Mouse (Mus musculus) lung, adult 2 months (tissue): ENCODE measurements at regions not wholly inside any gene's neighbourhood (a gene's known extent, or its start where the extent isn't known, plus 50 kb on each side); places are given as distances from the start of the nearest gene placed in this dataset.

Experiments used
- DNase-seq: peaks from one replicate; pipeline ENCODE4 v3.0.0; 2022
- H3K4me1 ChIP-seq: fragments of 200-500 bp; 2 replicates; pipeline ENCODE4 v1.6.1; 2011; ENCODE audit warnings: low read length; ENCODE audit not compliant: control insufficient read depth, insufficient read depth
- H3K4me3 ChIP-seq: fragments of 200-500 bp; replicated peaks from 2 replicates; pipeline ENCODE3; 2011; ENCODE audit warnings: low read depth, mild to moderate bottlenecking, control low read depth, low read length; ENCODE audit errors: extremely low read depth
- CTCF ChIP-seq: fragments of 200-500 bp; IDR thresholded peaks from 2 replicates; pipeline ENCODE4 v1.5.1; 2011; ENCODE audit warnings: mild to moderate bottlenecking, low read length, control low read depth; ENCODE audit not compliant: insufficient read depth
- POLR2A ChIP-seq: fragments of 200-500 bp; IDR thresholded peaks from 2 replicates; pipeline ENCODE4 v1.6.1; 2011; ENCODE audit warnings: low read depth, mild to moderate bottlenecking, control low read depth, low read length, borderline replicate concordance; ENCODE audit errors: extremely low read depth
- WGBS: fragments of 180-500 bp; shearing (Covaris S2); methylation state at CpG from one replicate; pipeline ENCODE4 v1.1.7; 2018; 5-methylcytosine and 5-hydroxymethylcytosine counted together

DNA sequence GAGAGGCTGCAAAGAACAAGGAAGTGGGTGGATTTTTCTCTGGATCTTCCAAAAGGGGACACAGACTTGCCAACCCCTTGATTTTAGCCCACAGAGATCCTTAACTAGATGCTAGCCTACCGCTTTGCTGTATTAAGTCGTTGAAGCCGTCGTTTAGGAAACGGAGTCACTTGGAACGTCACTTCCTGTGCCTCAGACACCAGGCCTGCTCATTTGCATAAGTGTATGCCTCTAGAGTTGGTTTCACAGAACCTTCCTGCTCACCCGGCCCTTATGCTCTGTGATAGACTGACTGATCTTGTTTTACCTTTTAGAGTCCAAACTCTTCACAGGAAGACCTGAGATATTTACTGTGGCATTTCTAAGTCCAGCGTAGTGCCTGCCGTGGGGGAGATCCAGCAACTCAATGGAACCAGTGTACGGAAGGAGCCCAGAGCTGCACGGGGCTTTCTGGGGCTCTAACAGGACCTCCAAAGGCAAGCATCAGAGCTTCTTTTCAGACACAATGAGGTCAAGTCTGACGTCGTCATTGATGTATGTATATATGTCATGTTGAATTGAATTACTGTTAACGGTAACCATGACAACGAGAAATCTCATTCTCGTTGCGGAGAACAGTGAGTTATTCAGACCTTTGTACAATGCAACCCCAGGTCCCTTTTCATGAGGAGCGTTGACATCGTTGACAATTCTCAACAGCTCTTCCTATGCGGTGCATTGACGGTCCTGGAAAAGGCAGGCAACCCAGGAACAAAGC, 72.2 kb upstream of the Ubl3 start:
- no peak for DNase-seq
- TF ChIP-seq CTCF (no peak), POLR2A (no peak)
- WGBS, result 69% methylated on average over 21 of the region's 21 CpGs
- no peaks in the 10 kb centered on the region for H3K4me1 ChIP-seq
- no peak overlapping the region for H3K4me3 ChIP-seq

- Histone ChIP-seq H3K4me3 (no peak overlapping the region), H3K4me1 (no peaks in the 10 kb centered on the region)
- DNase-seq, result no peak
- TF ChIP-seq CTCF (no peak), POLR2A (no peak)
- WGBS, result 70% methylated on average over 10 of the region's 10 CpGs
These were observed 68.6 kb upstream of the Ubl3 start for GRCm38 (mm10) chr5:148620895-148621786.

DNA sequence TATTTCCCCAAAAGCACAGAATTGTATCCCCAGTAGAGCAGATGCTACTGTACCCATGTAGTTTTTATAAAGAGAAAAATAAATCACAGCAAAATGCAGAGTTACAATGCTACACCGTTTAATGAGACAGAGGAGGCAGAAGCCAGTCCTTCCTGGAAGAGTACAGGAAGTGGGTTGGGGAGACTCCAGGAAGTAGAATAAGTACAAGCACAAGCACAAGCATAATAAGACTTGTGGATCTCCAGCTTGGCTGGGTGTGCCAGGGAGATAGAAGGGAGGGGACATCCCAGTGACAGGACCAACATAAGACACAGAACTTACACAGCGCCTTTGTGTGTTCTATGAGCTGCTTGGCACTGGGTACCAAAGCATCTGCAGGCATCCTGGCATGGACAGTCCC, 67.3 kb upstream of the Ubl3 start:
- Histone ChIP-seq H3K4me1 (no peaks in the 10 kb centered on the region), H3K4me3 (no peak overlapping the region)
- no peak for DNase-seq
- 53% methylated on average over 2 of the region's 2 CpGs for WGBS
- no peak for TF ChIP-seq CTCF
- no peak for TF ChIP-seq POLR2A

DNA sequence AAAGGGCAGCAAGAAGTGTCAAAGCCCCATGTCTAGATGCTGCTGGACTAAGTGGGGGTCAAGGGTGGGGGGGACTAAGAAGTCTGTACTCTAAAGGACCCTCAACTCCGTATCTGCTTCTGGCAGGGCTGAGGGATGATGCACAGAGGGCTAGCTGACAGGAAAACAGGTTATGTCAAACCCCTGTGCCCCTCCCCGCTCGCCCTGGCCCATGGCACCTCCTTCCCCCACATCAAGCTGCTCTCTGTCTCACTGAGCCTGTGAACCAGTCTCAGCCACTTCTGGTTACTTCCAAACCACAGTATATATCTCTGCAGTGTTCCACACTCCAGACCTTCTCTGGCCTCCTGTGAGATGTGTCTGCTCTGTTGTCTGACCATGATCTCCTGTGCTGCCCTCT, 63.8 kb upstream of the Ubl3 start:
- DNase-seq, result no peak
- Histone ChIP-seq H3K4me1 (no peaks in the 10 kb centered on the region), H3K4me3 (no peak overlapping the region)
- 70% methylated on average over 3 of the region's 3 CpGs for WGBS
- TF ChIP-seq POLR2A, result no peak
- TF ChIP-seq CTCF, result no peak

GRCm38 (mm10) chr5:148615706-148616366, 63.2 kb upstream of the Ubl3 start:
- Histone ChIP-seq H3K4me1 (no peaks in the 10 kb centered on the region), H3K4me3 (no peak overlapping the region)
- DNase-seq, result no peak
- TF ChIP-seq CTCF (no peak), POLR2A (no peak)
- WGBS, result 48% methylated on average over 10 of the region's 10 CpGs

- Histone ChIP-seq H3K4me3 (no peak overlapping the region), H3K4me1 (no peaks in the 10 kb centered on the region)
- TF ChIP-seq POLR2A (no peak), CTCF (no peak)
- DNase-seq, result no peak
- 83% methylated on average over 14 of the region's 14 CpGs for WGBS
These were observed 62.5 kb upstream of the Ubl3 start for GRCm38 (mm10) chr5:148615117-148615516.

- no peak overlapping the region for H3K4me3 ChIP-seq
- DNase-seq, result no peak
- WGBS, result 86% methylated on average over 5 of the region's 5 CpGs
- no peaks in the 10 kb centered on the region for H3K4me1 ChIP-seq
- TF ChIP-seq POLR2A (no peak), CTCF (no peak)
These were observed 58.7 kb upstream of the Ubl3 start for GRCm38 (mm10) chr5:148611323-148611722.

- Histone ChIP-seq H3K4me3 (no peak overlapping the region), H3K4me1 (no peaks in the 10 kb centered on the region)
- no peak for DNase-seq
- whole genome bisulfite sequencing, result 70% methylated on average over 9 of the region's 9 CpGs
- TF ChIP-seq CTCF, result no peak
- no peak for TF ChIP-seq POLR2A
These were observed 56.9 kb upstream of the Ubl3 start for GRCm38 (mm10) chr5:148609506-148609880.

DNA sequence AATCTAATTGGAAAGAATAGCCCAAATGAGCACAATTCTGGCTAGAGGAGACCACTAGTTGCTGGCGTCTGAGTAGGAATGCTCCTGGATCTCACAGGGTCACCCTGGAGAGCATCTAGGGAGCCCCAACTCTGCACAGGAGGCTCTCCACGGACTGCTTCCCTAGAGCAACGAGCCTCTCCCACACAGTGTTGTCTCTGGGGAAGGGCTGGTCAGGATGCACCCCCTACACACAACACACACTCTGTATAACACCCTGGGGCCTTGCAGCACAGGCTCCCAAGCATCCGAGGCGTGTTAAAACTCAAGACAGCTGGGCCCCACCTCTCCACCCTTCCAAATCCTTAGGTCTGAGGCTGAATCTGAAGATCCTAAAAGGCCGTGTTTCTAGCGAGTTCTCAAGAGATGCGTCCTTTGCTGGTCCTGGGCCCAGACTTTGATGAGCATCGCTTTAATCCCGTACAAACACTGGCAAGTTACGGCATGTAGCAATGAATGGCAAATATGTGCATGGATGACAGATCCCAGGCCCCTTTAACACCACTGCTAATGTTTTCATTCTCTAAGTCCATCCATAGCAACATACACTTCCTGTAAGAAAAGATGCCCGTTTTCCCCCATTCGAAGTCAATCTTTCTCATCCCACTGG, 56.4 kb upstream of the Ubl3 start:
- no peaks in the 10 kb centered on the region for H3K4me1 ChIP-seq
- WGBS, result 78% methylated on average over 13 of the region's 13 CpGs
- no peak for DNase-seq
- TF ChIP-seq CTCF (no peak), POLR2A (no peak)
- H3K4me3 ChIP-seq, result no peak overlapping the region
